Mouse (Mus musculus): ENCODE data around the gene Bpifc. TPM values are rescaled to one million over a fixed set of nuclear protein-coding genes. Genes with fewer than 3 reads are reported as not detected.
A peak's percentile ranks its signal among the peaks of the same experiment; 100 is the strongest.

The Bpifc gene
- polyA plus RNA-seq, 1 experiment from 2014 or later: 3.0 TPM

- Histone ChIP-seq H3K36me3 (ENCODE audit: control insufficient read depth, insufficient read depth, low read length) (no peaks in the 10 kb centered on the region), H3K4me1 (ENCODE audit: control insufficient read depth, insufficient read depth, low read length) (no peaks in the 10 kb centered on the region), H3K9me3 (replicated peaks; ENCODE audit: control insufficient read depth, low read length) (no peaks in the 10 kb centered on the region), H3K4me2 (ENCODE audit: low read depth, low read length) (no peak overlapping the region), H3K9ac (ENCODE audit: low read length) (no peak overlapping the region), H3K4me3 (replicated peaks; ENCODE audit: low read length) (no peak overlapping the region), H3K27ac (ENCODE audit: low read length) (no peak overlapping the region), H3K27me3 (ENCODE audit: control insufficient read depth, insufficient read depth, low read length) (no peaks in the 10 kb centered on the region)
- ATAC-seq (ENCODE audit: insufficient read depth, low FRiP score): no peak; the same call in 1 of the 2 replicates
- 11% methylated on average over 7 of the region's 7 CpGs for WGBS
Observed at GRCm38 (mm10) chr10:85968157-85968634, 43.5 kb downstream of the Bpifc start.

- H3K9ac ChIP-seq (ENCODE audit: low read length): no peak overlapping the region
Observed at GRCm38 (mm10) chr10:85967411-85968156, 44.1 kb downstream of the Bpifc start.

DNA sequence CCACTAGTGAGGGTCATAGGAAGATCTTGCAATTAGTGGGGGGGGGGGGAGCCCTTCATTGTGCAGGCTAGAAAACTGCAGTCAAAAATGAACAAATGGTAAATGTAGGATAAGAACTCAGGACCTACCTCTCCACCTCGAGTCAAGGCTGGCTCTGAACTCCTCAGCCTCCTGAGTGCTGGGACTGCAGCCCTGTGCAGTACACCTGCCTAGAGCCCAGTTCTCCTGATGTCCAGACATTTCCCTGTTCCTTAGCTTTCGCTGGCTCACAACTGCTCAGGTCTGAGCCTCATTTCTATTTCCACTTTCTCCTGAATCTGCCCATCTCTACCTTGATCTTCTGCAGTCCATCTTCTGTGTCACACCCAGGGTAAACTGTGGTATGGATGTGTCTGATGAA is 45.2 kb downstream of the Bpifc start:
- ATAC-seq (ENCODE audit: insufficient read depth, low FRiP score): no peak
- H3K27ac ChIP-seq (ENCODE audit: low read length): no peak overlapping the region
- no peaks in the 10 kb centered on the region for H3K36me3 ChIP-seq (ENCODE audit: control insufficient read depth, insufficient read depth, low read length)
- no peaks in the 10 kb centered on the region for H3K27me3 ChIP-seq (ENCODE audit: control insufficient read depth, insufficient read depth, low read length)
- no peak overlapping the region for H3K4me2 ChIP-seq (ENCODE audit: low read depth, low read length)
- WGBS: 50% methylated on average over 2 of the region's 2 CpGs
- H3K9me3 ChIP-seq (replicated peaks; ENCODE audit: control insufficient read depth, low read length): no peaks in the 10 kb centered on the region
- H3K4me1 ChIP-seq (ENCODE audit: control insufficient read depth, insufficient read depth, low read length): no peaks in the 10 kb centered on the region
- no peak overlapping the region for H3K9ac ChIP-seq (ENCODE audit: low read length)
- H3K4me3 ChIP-seq (replicated peaks; ENCODE audit: low read length): no peak overlapping the region

More at GRCm38 (mm10) chr10:85967411-85968156, 44.1 kb downstream of the Bpifc start:
- Histone ChIP-seq H3K27ac (ENCODE audit: low read length) (no peak overlapping the region), H3K36me3 (ENCODE audit: control insufficient read depth, insufficient read depth, low read length) (no peaks in the 10 kb centered on the region), H3K4me1 (ENCODE audit: control insufficient read depth, insufficient read depth, low read length) (no peaks in the 10 kb centered on the region), H3K4me2 (ENCODE audit: low read depth, low read length) (no peak overlapping the region), H3K9me3 (replicated peaks; ENCODE audit: control insufficient read depth, low read length) (no peaks in the 10 kb centered on the region), H3K27me3 (ENCODE audit: control insufficient read depth, insufficient read depth, low read length) (no peaks in the 10 kb centered on the region), H3K4me3 (replicated peaks; ENCODE audit: low read length) (no peak overlapping the region)
- WGBS: 61% methylated on average over 17 of the region's 17 CpGs
- no peak for ATAC-seq (ENCODE audit: insufficient read depth, low FRiP score)

- Histone ChIP-seq H3K27ac (ENCODE audit: low read length) (no peak overlapping the region), H3K4me1 (ENCODE audit: control insufficient read depth, insufficient read depth, low read length) (no peaks in the 10 kb centered on the region), H3K4me3 (replicated peaks; ENCODE audit: low read length) (no peak overlapping the region), H3K4me2 (ENCODE audit: low read depth, low read length) (no peak overlapping the region), H3K9me3 (replicated peaks; ENCODE audit: control insufficient read depth, low read length) (no peaks in the 10 kb centered on the region), H3K36me3 (ENCODE audit: control insufficient read depth, insufficient read depth, low read length) (no peaks in the 10 kb centered on the region), H3K9ac (ENCODE audit: low read length) (no peak overlapping the region), H3K27me3 (ENCODE audit: control insufficient read depth, insufficient read depth, low read length) (no peaks in the 10 kb centered on the region)
- no peak for ATAC-seq (ENCODE audit: insufficient read depth, low FRiP score)
- 86% methylated on average over 7 of the region's 7 CpGs for WGBS
Observed at GRCm38 (mm10) chr10:85964316-85964715, 47.4 kb downstream of the Bpifc start.

- 49% methylated on average over 9 of the region's 9 CpGs for WGBS
- H3K4me1 ChIP-seq (ENCODE audit: control insufficient read depth, insufficient read depth, low read length): no peaks in the 10 kb centered on the region
- no peak overlapping the region for H3K9ac ChIP-seq (ENCODE audit: low read length)
- no peak overlapping the region for H3K27ac ChIP-seq (ENCODE audit: low read length)
- no peak for ATAC-seq (ENCODE audit: insufficient read depth, low FRiP score)
- no peaks in the 10 kb centered on the region for H3K27me3 ChIP-seq (ENCODE audit: control insufficient read depth, insufficient read depth, low read length)
- H3K4me3 ChIP-seq (replicated peaks; ENCODE audit: low read length): no peak overlapping the region
- no peak overlapping the region for H3K4me2 ChIP-seq (ENCODE audit: low read depth, low read length)
- no peaks in the 10 kb centered on the region for H3K36me3 ChIP-seq (ENCODE audit: control insufficient read depth, insufficient read depth, low read length)
- no peaks in the 10 kb centered on the region for H3K9me3 ChIP-seq (replicated peaks; ENCODE audit: control insufficient read depth, low read length)
Observed at GRCm38 (mm10) chr10:85962897-85963296, 48.8 kb downstream of the Bpifc start.

- H3K4me3 ChIP-seq (replicated peaks; ENCODE audit: low read length): peak within 1 kb of the TSS; percentile 97
- no peaks in the 10 kb centered on the region for H3K27me3 ChIP-seq (ENCODE audit: control insufficient read depth, insufficient read depth, low read length)
- H3K9me3 ChIP-seq (replicated peaks; ENCODE audit: control insufficient read depth, low read length): no peaks in the 10 kb centered on the region
- under 1% methylated on average over 38 of the region's 38 CpGs for WGBS
- 0 out of 2 replicates have a peak, but pooled peaks cover 7% of the 10 kb centered on the region for H3K36me3 ChIP-seq (ENCODE audit: control insufficient read depth, insufficient read depth, low read length)
- H3K9ac ChIP-seq (ENCODE audit: low read length): peak within 1 kb of the TSS; percentile 92
- peak within 1 kb of the TSS; percentile 45 for H3K27ac ChIP-seq (ENCODE audit: low read length)
- peak within 1 kb of the TSS; percentile 60 for H3K4me2 ChIP-seq (ENCODE audit: low read depth, low read length)
- ATAC-seq (ENCODE audit: insufficient read depth, low FRiP score): peak; percentile 89
- H3K4me1 ChIP-seq (ENCODE audit: control insufficient read depth, insufficient read depth, low read length): peaks cover 4% of the 10 kb centered on the region; the same call in 1 of the 2 replicates
Observed at GRCm38 (mm10) chr10:85957464-85957950, 54.2 kb downstream of the Bpifc start, which contains the start of gene Rtcb. Rtcb (minus strand) TSS chr10:85957823.

DNA sequence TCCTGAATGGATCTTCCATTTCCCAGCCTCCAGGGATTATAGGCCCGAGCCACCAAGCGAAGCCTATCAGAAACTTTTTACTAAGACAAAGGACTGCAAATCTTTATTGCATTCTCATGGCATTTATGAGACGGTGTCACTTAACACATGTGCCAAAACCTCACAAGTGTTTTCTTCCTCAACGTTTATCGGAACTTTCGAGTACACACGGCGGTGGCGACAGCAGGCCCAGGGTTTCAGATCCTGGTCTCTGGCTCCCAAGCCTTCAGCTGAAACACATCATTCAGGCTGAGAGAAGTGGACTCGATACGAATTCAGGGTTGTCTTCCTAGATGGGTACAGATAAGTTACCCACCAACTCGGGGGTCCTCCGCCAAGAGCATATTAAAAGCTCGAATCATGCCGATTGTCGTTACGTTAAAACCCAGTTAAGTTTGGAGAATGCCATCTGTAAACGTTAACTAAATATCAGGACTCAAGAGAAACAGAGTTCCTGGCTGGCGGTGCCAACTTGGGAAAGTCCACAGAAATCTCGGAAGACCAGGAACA is 54.8 kb downstream of the Bpifc start:
- 2% methylated on average over 20 of the region's 20 CpGs for WGBS
- H3K4me2 ChIP-seq (ENCODE audit: low read depth, low read length): peak overlapping the region; percentile 60
- peak overlapping the region; percentile 97 for H3K4me3 ChIP-seq (replicated peaks; ENCODE audit: low read length)
- H3K36me3 ChIP-seq (ENCODE audit: control insufficient read depth, insufficient read depth, low read length): 0 out of 2 replicates have a peak, but pooled peaks cover 7% of the 10 kb centered on the region
- peak overlapping the region; percentile 92 for H3K9ac ChIP-seq (ENCODE audit: low read length)
- H3K9me3 ChIP-seq (replicated peaks; ENCODE audit: control insufficient read depth, low read length): no peaks in the 10 kb centered on the region
- ATAC-seq (ENCODE audit: insufficient read depth, low FRiP score): no peak
- H3K27ac ChIP-seq (ENCODE audit: low read length): peak overlapping the region; percentile 45
- H3K4me1 ChIP-seq (ENCODE audit: control insufficient read depth, insufficient read depth, low read length): peaks cover 4% of the 10 kb centered on the region; the same call in 1 of the 2 replicates
- no peaks in the 10 kb centered on the region for H3K27me3 ChIP-seq (ENCODE audit: control insufficient read depth, insufficient read depth, low read length)

GRCm38 (mm10) chr10:85954429-85954828 is 57.3 kb downstream of the Bpifc start:
- H3K9me3 ChIP-seq (replicated peaks; ENCODE audit: control insufficient read depth, low read length): no peaks in the 10 kb centered on the region
- 67% methylated on average over 2 of the region's 2 CpGs for WGBS
- no peak overlapping the region for H3K9ac ChIP-seq (ENCODE audit: low read length)
- peak overlapping the region; percentile 10; the same call in 1 of the 2 replicates for H3K27ac ChIP-seq (ENCODE audit: low read length)
- H3K36me3 ChIP-seq (ENCODE audit: control insufficient read depth, insufficient read depth, low read length): peaks cover 16% of the 10 kb centered on the region
- H3K4me1 ChIP-seq (ENCODE audit: control insufficient read depth, insufficient read depth, low read length): peaks cover 4% of the 10 kb centered on the region; the same call in 1 of the 2 replicates
- H3K4me2 ChIP-seq (ENCODE audit: low read depth, low read length): no peak overlapping the region
- no peak; the same call in 1 of the 2 replicates for ATAC-seq (ENCODE audit: insufficient read depth, low FRiP score)
- no peak overlapping the region for H3K4me3 ChIP-seq (replicated peaks; ENCODE audit: low read length)
- H3K27me3 ChIP-seq (ENCODE audit: control insufficient read depth, insufficient read depth, low read length): no peaks in the 10 kb centered on the region

- Histone ChIP-seq H3K4me3 (replicated peaks; ENCODE audit: low read length) (no peak overlapping the region), H3K9ac (ENCODE audit: low read length) (no peak overlapping the region), H3K27me3 (ENCODE audit: control insufficient read depth, insufficient read depth, low read length) (no peaks in the 10 kb centered on the region), H3K4me2 (ENCODE audit: low read depth, low read length) (no peak overlapping the region), H3K9me3 (replicated peaks; ENCODE audit: control insufficient read depth, low read length) (no peaks in the 10 kb centered on the region), H3K4me1 (ENCODE audit: control insufficient read depth, insufficient read depth, low read length) (peaks cover 4% of the 10 kb centered on the region; the same call in 1 of the 2 replicates), H3K27ac (ENCODE audit: low read length) (no peak overlapping the region), H3K36me3 (ENCODE audit: control insufficient read depth, insufficient read depth, low read length) (peaks cover 22% of the 10 kb centered on the region)
- ATAC-seq (ENCODE audit: insufficient read depth, low FRiP score): no peak
- WGBS: 78% methylated on average over 3 of the region's 3 CpGs
Observed at GRCm38 (mm10) chr10:85953401-85953800, 58.3 kb downstream of the Bpifc start.

All from stomach, embryonic 16.5 days (tissue).